Comparison of ENCODE assay signal across 20 mouse cellular contexts in the genomic region with DNA sequence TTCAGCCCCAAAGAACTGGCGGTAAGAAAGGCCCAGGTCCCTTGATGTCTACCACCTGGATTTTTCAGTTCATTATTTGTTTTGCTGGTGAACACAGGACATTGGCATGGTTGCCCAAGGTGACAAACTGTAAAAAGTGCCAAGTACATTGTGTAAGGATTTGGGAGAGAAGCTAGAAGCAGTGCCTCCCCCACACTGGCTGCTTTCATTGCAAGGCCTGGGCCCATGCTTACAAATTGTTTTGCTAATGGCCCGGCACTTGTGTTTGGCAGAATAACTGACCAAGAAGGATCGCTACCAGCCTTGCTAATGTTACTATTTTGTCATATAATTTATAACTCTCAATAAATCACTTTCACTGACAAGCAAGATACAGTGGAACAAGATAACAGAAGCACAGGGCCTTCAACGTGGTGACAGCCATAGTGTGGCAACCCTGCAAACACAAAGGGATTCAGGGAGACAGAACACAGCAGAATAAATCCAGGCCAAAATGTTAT. TPM values are rescaled to one million over a fixed set of nuclear protein-coding genes. Genes with fewer than 3 reads are reported as not detected.
A peak's percentile ranks its signal among the peaks of the same experiment; 100 is the strongest.
DNase-seq lines count a peak whose midpoint lies in the region; ATAC-seq and TF ChIP-seq lines count a peak whose summit lies in the region.
"Had no signal": no experiment of that assay in that cellular context is flagged by ENCODE, and none has a peak within 500 bp of the region (broad histone marks: within the 10 kb centered on the region; RNA-seq: fewer than 3 reads in every experiment).

No protein-coding gene starts in this region.

- H3K4me3 ChIP-seq in kidney, postnatal 0 days (replicated peaks; ENCODE audit: low read depth, low read length), result no peak overlapping the region
- H3K4me3 ChIP-seq in kidney, embryonic 16.5 days (ENCODE audit: low read length), result no peak overlapping the region
- H3K4me3 ChIP-seq in forebrain, embryonic 15.5 days, result no peak overlapping the region
- H3K4me3 ChIP-seq: embryonic facial prominence, embryonic 13.5 days; forebrain, embryonic 13.5 days; gastrocnemius, adult 2 months; hindbrain, embryonic 10.5 days; hindbrain, embryonic 15.5 days had no signal

- peak; percentile 6 for DNase-seq in kidney, postnatal 0 days (ENCODE audit: low spot score)
- DNase-seq in adrenal gland, adult 2 months, result peak; percentile 69
- peak; percentile 77 for DNase-seq in adrenal gland, adult 8-10 months
- DNase-seq in adrenal gland, postnatal 36 days, result peak; percentile 26 to 67
- no peak for DNase-seq in left cerebral cortex, postnatal 25 days (ENCODE audit: low spot score in 2 of 2)
- DNase-seq: cerebellum, adult 18-20 months; cerebellum, adult 9-11 months; cerebellum, postnatal 36 days; gastrocnemius, adult 2 months; gastrocnemius, postnatal 25 days; heart, postnatal 10 days had no signal

- no peaks in the 10 kb centered on the region for H3K4me1 ChIP-seq in kidney, postnatal 0 days (replicated peaks; ENCODE audit: insufficient read depth, low read length)
- H3K4me1 ChIP-seq in kidney, embryonic 16.5 days (ENCODE audit: insufficient read depth, low read length), result no peaks in the 10 kb centered on the region
- H3K4me1 ChIP-seq in forebrain, embryonic 15.5 days, result no peaks in the 10 kb centered on the region
- H3K4me1 ChIP-seq: embryonic facial prominence, embryonic 13.5 days; forebrain, embryonic 13.5 days; hindbrain, embryonic 10.5 days; hindbrain, embryonic 15.5 days had no signal

- no peaks in the 10 kb centered on the region for H3K27me3 ChIP-seq in kidney, postnatal 0 days (ENCODE audit: insufficient read depth, low read length)
- H3K27me3 ChIP-seq in kidney, embryonic 16.5 days (ENCODE audit: insufficient read depth, low read length), result no peaks in the 10 kb centered on the region
- no peaks in the 10 kb centered on the region for H3K27me3 ChIP-seq in forebrain, embryonic 15.5 days
- H3K27me3 ChIP-seq: embryonic facial prominence, embryonic 13.5 days; forebrain, embryonic 13.5 days; hindbrain, embryonic 15.5 days had no signal

- no peaks in the 10 kb centered on the region for H3K36me3 ChIP-seq in kidney, postnatal 0 days (ENCODE audit: insufficient read depth, low read length)
- H3K36me3 ChIP-seq in kidney, embryonic 16.5 days (ENCODE audit: insufficient read depth, low read length), result no peaks in the 10 kb centered on the region
- H3K36me3 ChIP-seq in forebrain, embryonic 15.5 days, result no peaks in the 10 kb centered on the region
- H3K36me3 ChIP-seq: embryonic facial prominence, embryonic 13.5 days; hindbrain, embryonic 10.5 days; hindbrain, embryonic 15.5 days had no signal

- no peak for ATAC-seq in kidney, postnatal 0 days (replicated peaks; ENCODE audit: low FRiP score, low read depth)
- no peak for ATAC-seq in kidney, embryonic 16.5 days (ENCODE audit: low FRiP score, low TSS enrichment)
- no peak for ATAC-seq in forebrain, embryonic 15.5 days (replicated peaks)
- ATAC-seq: forebrain, embryonic 13.5 days; intestine, postnatal 0 days had no signal

- H3K9ac ChIP-seq in kidney, postnatal 0 days (ENCODE audit: low read depth, low read length), result no peak overlapping the region
- no peak overlapping the region for H3K9ac ChIP-seq in kidney, embryonic 16.5 days (replicated peaks; ENCODE audit: low read length)
- no peak overlapping the region for H3K9ac ChIP-seq in forebrain, embryonic 15.5 days (replicated peaks)
- H3K9ac ChIP-seq: embryonic facial prominence, embryonic 13.5 days; forebrain, embryonic 13.5 days; hindbrain, embryonic 15.5 days had no signal

- H3K4me2 ChIP-seq in kidney, postnatal 0 days (ENCODE audit: low read length), result no peak overlapping the region
- H3K4me2 ChIP-seq in kidney, embryonic 16.5 days (replicated peaks; ENCODE audit: low read depth, low read length), result no peak overlapping the region
- H3K4me2 ChIP-seq in forebrain, embryonic 15.5 days (replicated peaks), result no peak overlapping the region
- H3K4me2 ChIP-seq: embryonic facial prominence, embryonic 13.5 days; forebrain, embryonic 13.5 days; hindbrain, embryonic 15.5 days had no signal

- H3K9me3 ChIP-seq in kidney, postnatal 0 days (replicated peaks; ENCODE audit: low read length), result no peaks in the 10 kb centered on the region
- peaks cover 2% of the 10 kb centered on the region; the same call in 1 of the 2 replicates for H3K9me3 ChIP-seq in kidney, embryonic 16.5 days (ENCODE audit: low read length)
- no peaks in the 10 kb centered on the region for H3K9me3 ChIP-seq in forebrain, embryonic 15.5 days
- H3K9me3 ChIP-seq: forebrain, embryonic 13.5 days; hindbrain, embryonic 10.5 days; hindbrain, embryonic 15.5 days had no signal

- intact Hi-C loops in left cerebral cortex, postnatal 25 days (cut with DNase I), result no loop called here

- H3K27ac ChIP-seq in kidney, postnatal 0 days, result no peak overlapping the region
- H3K27ac ChIP-seq in kidney, embryonic 16.5 days (ENCODE audit: low read length), result no peak overlapping the region
- no peak overlapping the region for H3K27ac ChIP-seq in forebrain, embryonic 15.5 days (replicated peaks)
- H3K27ac ChIP-seq: embryonic facial prominence, embryonic 13.5 days; forebrain, embryonic 13.5 days; gastrocnemius, adult 2 months; hindbrain, embryonic 10.5 days; hindbrain, embryonic 15.5 days had no signal

- TF ChIP-seq CTCF in kidney, postnatal 0 days (IDR thresholded peaks at IDR 0.05; ENCODE audit: low read depth), result no peak

- 37% methylated on average over 4 of the region's 4 CpGs for WGBS in kidney, postnatal 0 days
- WGBS in kidney, embryonic 16.5 days, result 40% methylated on average over 4 of the region's 4 CpGs
- WGBS in forebrain, embryonic 15.5 days, result 80% methylated on average over 4 of the region's 4 CpGs

RNA-seq across cellular contexts. Expression of gene Slc26a5, which starts 53.9 kb away (rescaled TPM):
- polyA plus RNA-seq in kidney, postnatal 0 days (2015; fragmentation: Nextera tagmentation; extraction: Ambion mirVana), result not detected in 2 replicates
- polyA plus RNA-seq in kidney, embryonic 16.5 days (2015; fragmentation: Nextera tagmentation; extraction: Ambion mirVana), result 0.08 TPM in 1 of 2 replicates, not detected in the other
- total RNA-seq in adrenal gland, adult 2 months (2021), result under 1 TPM in 1 of 2 experiments, not detected in 1; 0.14 TPM
- not detected in 2 replicates for polyA plus RNA-seq in adrenal gland, adult 2 months (2012; rRNA removed)
- not detected for total RNA-seq in adrenal gland, adult 8-10 months (2022)
- total RNA-seq in adrenal gland, postnatal 36 days (2021), result not detected
- under 1 TPM; 0.18 to 0.69 TPM for total RNA-seq in left cerebral cortex, postnatal 25 days (2021)
- polyA plus RNA-seq in forebrain, embryonic 15.5 days (2015; fragmentation: Nextera tagmentation; extraction: Ambion mirVana), result 0.09 and 0.37 TPM in 2 replicates
- total RNA-seq: gastrocnemius, adult 2 months; gastrocnemius, postnatal 25 days; granulocyte monocyte progenitor cell, adult 5-6 weeks; heart, postnatal 10 days had no signal
- polyA plus RNA-seq: heart, embryonic 14.5 days; hindbrain, embryonic 10.5 days had no signal

Comparison
In these comparisons a context has a peak if more than half of its experiments do, and no peak if none do; other contexts are left out.
1. DNase-seq: peak in kidney, postnatal 0 days (single experiment), adrenal gland, adult 2 months (single experiment), adrenal gland, adult 8-10 months (single experiment) and adrenal gland, postnatal 36 days (2 of 2); none in left cerebral cortex, postnatal 25 days (0 of 2).